Mouse (Mus musculus) heart, postnatal 0 days (tissue): ENCODE measurements around the gene Sod2.

Experiments used
- CTCF ChIP-seq: IDR thresholded peaks from 2 replicates; pipeline ENCODE4 v1.5.1; 2016; ENCODE audit warnings: antibody characterized with exemption, control low read depth, low read depth
- EP300 ChIP-seq: IDR thresholded peaks from 2 replicates; pipeline ENCODE4 v1.6.1; 2016; ENCODE audit warnings: antibody characterized with exemption, low read depth

DNA sequence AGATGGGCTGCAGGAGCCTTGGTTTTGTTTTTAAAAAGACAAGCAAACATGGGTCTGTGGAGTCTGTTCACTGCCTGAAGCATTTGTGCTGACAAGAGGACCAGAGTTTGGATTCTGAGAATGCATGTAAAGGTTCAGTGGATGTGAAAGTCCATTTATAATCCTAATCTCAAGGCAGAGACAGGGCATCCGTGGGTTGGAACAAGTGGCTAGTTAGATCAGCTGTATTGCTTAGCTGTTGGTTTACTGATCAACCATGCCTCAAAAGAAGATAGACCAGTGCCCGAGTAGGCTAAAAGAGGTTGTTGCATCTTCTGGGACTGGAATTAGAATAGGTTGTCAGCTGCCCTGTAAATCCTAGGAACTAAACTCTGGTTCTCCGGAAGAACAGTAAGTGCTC lies 43.2 kb upstream of the Sod2 start:
- TF ChIP-seq CTCF = no peak
- TF ChIP-seq EP300 = no peak
